8 mouse cellular contexts compared by ENCODE assay signal in the genomic region with DNA sequence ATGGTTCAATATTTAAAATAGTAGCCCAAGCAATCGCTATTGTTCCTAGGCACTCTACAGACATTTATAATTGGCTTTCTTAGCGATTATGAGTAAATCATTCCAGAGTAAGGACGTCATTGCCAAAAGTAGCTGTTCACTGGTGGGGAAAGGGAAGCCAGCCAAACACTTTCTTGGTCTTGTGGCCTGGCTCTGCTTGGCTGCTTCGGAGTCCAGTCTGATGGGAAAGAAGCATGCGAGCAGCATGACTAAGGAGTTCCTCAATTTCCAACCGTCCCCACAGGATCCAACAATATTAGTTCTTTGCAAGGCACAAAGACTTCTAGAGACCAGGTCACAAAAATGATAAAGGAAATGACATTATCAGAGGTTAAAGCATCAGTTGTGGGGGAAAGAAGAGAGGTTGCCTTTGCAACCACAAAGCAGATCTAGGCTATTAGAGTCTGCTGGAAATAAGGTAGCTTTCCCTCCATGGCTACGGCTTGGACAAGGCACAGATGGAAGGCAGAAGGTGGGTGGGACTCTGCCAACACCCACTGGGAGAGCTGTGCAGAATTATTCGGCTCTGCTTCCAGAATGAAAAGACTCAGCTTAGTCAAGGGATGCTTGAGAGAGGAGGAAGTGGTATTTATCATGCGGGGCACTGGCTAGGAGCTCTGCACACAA.
DNase-seq lines count a peak whose midpoint lies in the region; ATAC-seq and TF ChIP-seq lines count a peak whose summit lies in the region.
"Had no signal": no experiment of that assay in that cellular context is flagged by ENCODE, and none has a peak within 500 bp of the region (broad histone marks: within the 10 kb centered on the region; RNA-seq: fewer than 3 reads in every experiment).

No protein-coding gene starts in this region.

- 65% methylated on average over 9 of the region's 9 CpGs for WGBS in lung, embryonic 14.5 days

- no peaks in the 10 kb centered on the region for H3K27me3 ChIP-seq in lung, embryonic 14.5 days (ENCODE audit: insufficient read depth, low read length)
- H3K27me3 ChIP-seq: liver, embryonic 15.5 days had no signal

- no peak overlapping the region for H3K4me2 ChIP-seq in lung, embryonic 14.5 days
- H3K4me2 ChIP-seq: liver, embryonic 15.5 days had no signal

- H3K4me3 ChIP-seq in lung, embryonic 14.5 days (ENCODE audit: low read depth, low read length): no peak overlapping the region
- H3K4me3 ChIP-seq: liver, embryonic 15.5 days had no signal

- TF ChIP-seq POLR2A in brain, embryonic 14.5 days (IDR thresholded peaks at IDR 0.05; ENCODE audit: borderline replicate concordance, extremely low read depth, insufficient read depth, insufficient read length, poor library complexity, severe bottlenecking): no peak

- no peak overlapping the region for H3K9ac ChIP-seq in lung, embryonic 14.5 days
- H3K9ac ChIP-seq: liver, embryonic 15.5 days had no signal

- H3K36me3 ChIP-seq in lung, embryonic 14.5 days (ENCODE audit: insufficient read depth): no peaks in the 10 kb centered on the region
- H3K36me3 ChIP-seq: liver, embryonic 15.5 days had no signal

- no peaks in the 10 kb centered on the region for H3K9me3 ChIP-seq in lung, embryonic 14.5 days (ENCODE audit: low read depth, low read length)
- H3K9me3 ChIP-seq: liver, embryonic 15.5 days had no signal

- H3K27ac ChIP-seq in lung, embryonic 14.5 days (ENCODE audit: low read depth): no peak overlapping the region
- H3K27ac ChIP-seq: liver, embryonic 15.5 days had no signal

- peak; percentile 63 for ATAC-seq in granulocyte monocyte progenitor cell, adult 5-6 weeks (replicated peaks; ENCODE audit: poor library complexity, severe bottlenecking)
- no peak for ATAC-seq in lung, embryonic 14.5 days (ENCODE audit: insufficient read depth)

- H3K4me1 ChIP-seq in lung, embryonic 14.5 days (ENCODE audit: insufficient read depth): no peaks in the 10 kb centered on the region
- H3K4me1 ChIP-seq: liver, embryonic 15.5 days had no signal

- TF ChIP-seq CTCF in brain, embryonic 14.5 days (IDR thresholded peaks at IDR 0.05; ENCODE audit: borderline replicate concordance, extremely low read depth, insufficient read depth, insufficient read length): no peak
- no peak for TF ChIP-seq CTCF in lung, embryonic 14.5 days (IDR thresholded peaks at IDR 0.05; ENCODE audit: low read depth)

- DNase-seq in brain, embryonic 14.5 days (ENCODE audit: low read depth): peak; percentile 92
- peak; percentile 98 for DNase-seq in cerebellum, postnatal 10 days
- DNase-seq in kidney, postnatal 14 days: peak; percentile 79
- peak; percentile 64 for DNase-seq in lung, embryonic 14.5 days
- DNase-seq in right cerebral cortex, postnatal 36 days (ENCODE audit: low spot score in 2 of 2): peak; percentile 71 to 85
- no peak for DNase-seq in adrenal gland, adult (ENCODE audit: inconsistent age in 2 of 2, low spot score in 1 of 2)

Comparison
In these comparisons a context has a peak if more than half of its experiments do, and no peak if none do; other contexts are left out.
1. DNase-seq: peak in brain, embryonic 14.5 days (single experiment), cerebellum, postnatal 10 days (2 of 2), kidney, postnatal 14 days (single experiment), lung, embryonic 14.5 days (single experiment) and right cerebral cortex, postnatal 36 days (2 of 2); none in adrenal gland, adult (0 of 2).